Mouse (Mus musculus): Measurements from ENCODE around the gene Slc22a22. TPM values are rescaled to one million over a fixed set of nuclear protein-coding genes. Genes with fewer than 3 reads are reported as not detected.

Slc22a22 gene
- polyA plus RNA-seq, 1 experiment from 2014 or later, result not detected

DNA sequence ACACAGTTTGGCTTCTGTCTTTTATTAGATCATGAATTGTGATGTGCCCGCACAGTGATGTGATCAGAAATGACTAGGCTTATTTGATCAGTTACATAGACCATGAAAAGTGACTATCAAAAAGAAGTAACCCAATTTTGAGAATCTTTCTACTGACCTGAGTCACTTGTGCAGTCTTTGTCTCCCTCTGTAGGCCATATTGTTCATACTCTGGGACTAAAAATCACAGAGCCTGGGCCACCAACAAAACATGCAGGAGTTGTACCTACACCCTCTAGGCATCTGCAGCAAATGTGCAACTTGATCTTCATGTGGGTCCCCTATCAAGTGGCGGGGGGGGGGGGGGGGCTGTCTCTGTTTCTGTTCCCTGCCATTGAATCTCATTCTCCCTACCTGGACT, 68.9 kb downstream of the Slc22a22 start:
- Histone ChIP-seq H3K27ac (ENCODE audit: low read depth, low read length) (no peak overlapping the region), H3K4me3 (ENCODE audit: low read depth, low read length) (no peak overlapping the region), H3K9ac (ENCODE audit: low read length) (no peak overlapping the region), H3K9me3 (ENCODE audit: control insufficient read depth, low read length) (no peaks in the 10 kb centered on the region), H3K36me3 (ENCODE audit: control insufficient read depth, insufficient read depth, low read length) (no peaks in the 10 kb centered on the region), H3K4me1 (ENCODE audit: control insufficient read depth, insufficient read depth, low read length) (no peaks in the 10 kb centered on the region), H3K27me3 (ENCODE audit: control insufficient read depth, insufficient read depth, low read length) (no peaks in the 10 kb centered on the region), H3K4me2 (no peak overlapping the region)
- DNase-seq (ENCODE audit: low spot score, missing footprints) (no peak), ATAC-seq (ENCODE audit: low FRiP score) (no peak)
- WGBS, result 48% methylated on average over 2 of the region's 2 CpGs

DNA sequence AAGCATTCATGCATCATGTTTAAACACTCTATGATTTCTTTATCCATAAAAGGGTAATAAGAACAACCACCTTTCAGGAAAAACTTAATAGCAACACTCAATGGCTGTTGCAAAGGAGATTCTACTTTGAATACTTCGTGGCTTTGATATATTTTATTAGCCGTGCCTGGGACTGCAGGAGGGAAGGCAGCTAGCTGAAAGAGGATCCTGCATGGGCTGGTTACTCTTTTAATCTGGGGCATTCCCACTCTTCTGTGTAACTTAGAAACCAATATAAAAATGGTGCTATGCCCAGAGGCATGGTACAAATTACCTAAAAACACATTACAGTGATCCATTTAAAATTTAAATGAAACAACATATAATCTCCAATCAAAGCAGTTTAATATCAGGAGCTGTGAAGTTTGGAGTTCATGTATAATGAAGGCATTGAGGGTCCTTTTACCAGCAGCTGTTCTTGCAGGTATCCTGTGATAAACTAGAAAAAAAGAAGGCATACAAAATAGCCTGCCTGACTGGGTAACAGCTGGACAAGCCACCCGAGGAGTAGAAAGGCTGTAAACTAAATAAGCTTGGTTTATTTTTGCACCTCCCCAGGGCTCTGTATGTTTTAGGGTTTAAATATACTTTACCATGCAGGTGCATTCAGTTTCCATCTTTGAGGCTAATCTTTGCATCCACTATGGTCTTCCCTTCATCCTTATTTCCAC, 78.8 kb downstream of the Slc22a22 start:
- no peak for DNase-seq (ENCODE audit: low spot score, missing footprints)
- no peak overlapping the region for H3K27ac ChIP-seq (ENCODE audit: low read depth, low read length)
- H3K27me3 ChIP-seq (ENCODE audit: control insufficient read depth, insufficient read depth, low read length), result no peaks in the 10 kb centered on the region
- WGBS, result 60% methylated on average over 3 of the region's 3 CpGs
- no peak overlapping the region for H3K4me3 ChIP-seq (ENCODE audit: low read depth, low read length)
- H3K4me1 ChIP-seq (ENCODE audit: control insufficient read depth, insufficient read depth, low read length), result no peaks in the 10 kb centered on the region
- no peak for ATAC-seq (ENCODE audit: low FRiP score)
- no peaks in the 10 kb centered on the region for H3K36me3 ChIP-seq (ENCODE audit: control insufficient read depth, insufficient read depth, low read length)
- no peaks in the 10 kb centered on the region for H3K9me3 ChIP-seq (ENCODE audit: control insufficient read depth, low read length)
- H3K9ac ChIP-seq (ENCODE audit: low read length), result no peak overlapping the region
- no peak overlapping the region for H3K4me2 ChIP-seq

DNA sequence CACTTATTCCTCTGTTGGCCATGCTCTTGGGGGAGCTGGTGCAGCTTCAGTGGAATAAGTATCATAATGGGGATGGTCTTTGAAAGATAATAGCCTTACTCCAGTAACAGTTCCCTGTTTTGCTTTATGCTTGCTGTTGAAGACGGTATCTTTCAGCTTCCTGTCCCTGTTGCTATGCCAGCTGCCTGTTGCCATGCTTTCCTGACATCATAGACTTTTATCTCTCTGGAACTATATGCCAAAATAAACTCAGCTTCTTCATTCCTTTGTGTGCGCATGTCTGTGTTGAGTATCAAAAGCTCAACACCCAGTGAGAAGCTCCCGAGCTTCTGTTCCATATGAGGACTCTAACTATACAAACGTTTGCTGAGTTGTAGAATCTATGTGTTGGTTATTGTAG, 83.4 kb downstream of the Slc22a22 start:
- ATAC-seq (ENCODE audit: low FRiP score), result no peak
- no peaks in the 10 kb centered on the region for H3K4me1 ChIP-seq (ENCODE audit: control insufficient read depth, insufficient read depth, low read length)
- 85% methylated on average over 4 of the region's 4 CpGs for WGBS

DNA sequence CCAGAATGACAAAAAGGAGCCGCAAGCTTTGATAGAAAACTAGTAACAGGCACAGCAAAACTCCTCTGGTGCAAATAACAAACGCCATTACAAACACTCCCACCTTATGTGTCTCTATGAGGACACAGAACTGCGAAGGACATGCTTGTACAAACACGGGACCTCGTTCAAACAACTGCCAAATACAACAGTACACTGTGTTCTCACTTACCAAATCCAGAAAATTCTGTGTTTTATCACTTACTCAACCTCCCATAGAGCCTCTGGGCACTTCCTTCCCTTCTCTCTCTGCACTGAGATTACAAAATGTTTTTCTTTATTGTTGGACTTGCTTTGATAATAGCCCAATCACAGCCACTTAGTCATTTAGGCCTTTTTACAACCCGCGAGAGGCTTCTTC, 97.0 kb downstream of the Slc22a22 start:
- Histone ChIP-seq H3K36me3 (ENCODE audit: control insufficient read depth, insufficient read depth, low read length) (no peaks in the 10 kb centered on the region), H3K9me3 (ENCODE audit: control insufficient read depth, low read length) (no peaks in the 10 kb centered on the region), H3K4me1 (ENCODE audit: control insufficient read depth, insufficient read depth, low read length) (no peaks in the 10 kb centered on the region), H3K9ac (ENCODE audit: low read length) (no peak overlapping the region), H3K27me3 (ENCODE audit: control insufficient read depth, insufficient read depth, low read length) (no peaks in the 10 kb centered on the region), H3K4me3 (ENCODE audit: low read depth, low read length) (no peak overlapping the region), H3K4me2 (no peak overlapping the region), H3K27ac (ENCODE audit: low read depth, low read length) (no peak overlapping the region)
- 88% methylated on average over 7 of the region's 7 CpGs for WGBS
- ATAC-seq (ENCODE audit: low FRiP score) (no peak), DNase-seq (ENCODE audit: low spot score, missing footprints) (no peak)

More for the DNA sequence above, 83.4 kb downstream of the Slc22a22 start:
- H3K4me3 ChIP-seq (ENCODE audit: low read depth, low read length), result no peak overlapping the region
- no peaks in the 10 kb centered on the region for H3K36me3 ChIP-seq (ENCODE audit: control insufficient read depth, insufficient read depth, low read length)
- no peaks in the 10 kb centered on the region for H3K9me3 ChIP-seq (ENCODE audit: control insufficient read depth, low read length)
- no peak overlapping the region for H3K27ac ChIP-seq (ENCODE audit: low read depth, low read length)
- H3K27me3 ChIP-seq (ENCODE audit: control insufficient read depth, insufficient read depth, low read length), result no peaks in the 10 kb centered on the region
- H3K9ac ChIP-seq (ENCODE audit: low read length), result no peak overlapping the region
- H3K4me2 ChIP-seq, result no peak overlapping the region
- DNase-seq (ENCODE audit: low spot score, missing footprints), result no peak

DNA sequence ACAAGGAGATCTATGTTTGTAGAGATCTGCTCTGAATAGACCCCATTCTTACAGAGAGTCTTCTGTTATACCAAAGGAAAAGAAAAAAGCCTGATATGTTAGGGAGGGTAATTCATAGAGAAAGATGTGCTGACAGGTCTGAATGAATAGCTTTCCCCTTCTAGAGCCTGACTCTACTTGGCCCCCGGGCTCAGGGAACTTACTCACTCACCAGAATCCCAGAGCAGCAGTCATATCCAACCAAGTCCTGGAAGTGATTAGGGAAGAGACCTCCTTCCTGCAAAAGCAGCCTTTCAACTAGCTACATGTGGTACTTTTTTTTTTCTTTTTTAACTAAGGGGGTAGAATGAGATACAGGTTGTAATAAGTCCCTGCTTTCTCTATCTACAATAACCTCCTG, 111.0 kb downstream of the Slc22a22 start:
- H3K4me3 ChIP-seq (ENCODE audit: low read depth, low read length), result no peak overlapping the region
- H3K4me1 ChIP-seq (ENCODE audit: control insufficient read depth, insufficient read depth, low read length), result no peaks in the 10 kb centered on the region
- no peaks in the 10 kb centered on the region for H3K9me3 ChIP-seq (ENCODE audit: control insufficient read depth, low read length)
- H3K4me2 ChIP-seq, result no peak overlapping the region
- ATAC-seq (ENCODE audit: low FRiP score), result no peak
- DNase-seq (ENCODE audit: low spot score, missing footprints), result no peak
- no peak overlapping the region for H3K27ac ChIP-seq (ENCODE audit: low read depth, low read length)
- WGBS, result 68% methylated on average over 1 of the region's 1 CpGs
- H3K9ac ChIP-seq (ENCODE audit: low read length), result no peak overlapping the region
- H3K36me3 ChIP-seq (ENCODE audit: control insufficient read depth, insufficient read depth, low read length), result no peaks in the 10 kb centered on the region
- H3K27me3 ChIP-seq (ENCODE audit: control insufficient read depth, insufficient read depth, low read length), result no peaks in the 10 kb centered on the region

DNA sequence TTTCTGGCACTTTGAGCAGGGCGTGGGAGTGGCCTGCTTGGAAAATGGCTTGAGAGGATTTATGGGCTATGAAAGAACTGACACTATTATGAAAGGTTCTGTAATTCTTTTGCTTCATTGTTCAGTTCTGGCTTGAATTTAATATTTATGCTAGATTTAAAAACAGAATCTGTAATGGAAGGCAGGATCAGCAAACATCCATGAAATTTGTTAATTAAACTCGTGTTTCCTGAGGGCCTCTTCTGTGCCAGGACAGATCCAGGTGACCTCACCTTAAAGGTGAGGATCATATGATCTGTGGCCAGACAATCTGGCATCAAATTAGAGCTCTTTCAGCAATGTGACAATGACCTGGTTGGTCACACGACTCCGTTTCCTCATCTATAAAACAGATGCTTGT, 122.1 kb downstream of the Slc22a22 start:
- H3K9me3 ChIP-seq (ENCODE audit: control insufficient read depth, low read length), result no peaks in the 10 kb centered on the region
- H3K4me3 ChIP-seq (ENCODE audit: low read depth, low read length), result no peak overlapping the region
- no peaks in the 10 kb centered on the region for H3K4me1 ChIP-seq (ENCODE audit: control insufficient read depth, insufficient read depth, low read length)
- 93% methylated on average over 4 of the region's 4 CpGs for WGBS
- H3K9ac ChIP-seq (ENCODE audit: low read length), result no peak overlapping the region
- ATAC-seq (ENCODE audit: low FRiP score) (no peak), DNase-seq (ENCODE audit: low spot score, missing footprints) (no peak)
- H3K36me3 ChIP-seq (ENCODE audit: control insufficient read depth, insufficient read depth, low read length), result no peaks in the 10 kb centered on the region
- H3K27ac ChIP-seq (ENCODE audit: low read depth, low read length), result no peak overlapping the region
- no peak overlapping the region for H3K4me2 ChIP-seq
- no peaks in the 10 kb centered on the region for H3K27me3 ChIP-seq (ENCODE audit: control insufficient read depth, insufficient read depth, low read length)

DNA sequence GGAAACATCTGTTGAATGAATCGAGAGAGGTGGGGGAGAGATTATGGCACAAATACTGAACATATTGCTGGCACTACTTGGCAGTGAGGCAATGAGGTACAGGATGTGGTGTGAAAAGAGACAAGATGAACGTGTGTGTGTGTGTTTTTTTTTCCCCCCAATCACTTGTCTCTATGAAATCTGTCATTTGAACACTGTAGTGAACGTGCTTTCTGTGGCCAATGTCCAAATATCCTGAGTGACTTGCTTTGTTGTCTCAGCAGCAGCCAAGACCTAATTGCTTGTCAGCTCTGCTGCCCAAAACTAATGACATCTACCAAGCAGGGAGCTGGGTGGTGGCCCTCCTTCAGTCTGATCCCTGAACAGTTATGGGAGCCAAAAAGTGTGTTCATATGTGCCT, 136.9 kb downstream of the Slc22a22 start:
- no peak for ATAC-seq (ENCODE audit: low FRiP score)
- no peak overlapping the region for H3K4me2 ChIP-seq
- no peak overlapping the region for H3K27ac ChIP-seq (ENCODE audit: low read depth, low read length)
- H3K27me3 ChIP-seq (ENCODE audit: control insufficient read depth, insufficient read depth, low read length), result no peaks in the 10 kb centered on the region
- H3K9me3 ChIP-seq (ENCODE audit: control insufficient read depth, low read length), result no peaks in the 10 kb centered on the region
- no peaks in the 10 kb centered on the region for H3K4me1 ChIP-seq (ENCODE audit: control insufficient read depth, insufficient read depth, low read length)
- H3K9ac ChIP-seq (ENCODE audit: low read length), result no peak overlapping the region
- H3K4me3 ChIP-seq (ENCODE audit: low read depth, low read length), result no peak overlapping the region
- DNase-seq (ENCODE audit: low spot score, missing footprints), result no peak
- no peaks in the 10 kb centered on the region for H3K36me3 ChIP-seq (ENCODE audit: control insufficient read depth, insufficient read depth, low read length)
- WGBS, result 74% methylated on average over 3 of the region's 3 CpGs

DNA sequence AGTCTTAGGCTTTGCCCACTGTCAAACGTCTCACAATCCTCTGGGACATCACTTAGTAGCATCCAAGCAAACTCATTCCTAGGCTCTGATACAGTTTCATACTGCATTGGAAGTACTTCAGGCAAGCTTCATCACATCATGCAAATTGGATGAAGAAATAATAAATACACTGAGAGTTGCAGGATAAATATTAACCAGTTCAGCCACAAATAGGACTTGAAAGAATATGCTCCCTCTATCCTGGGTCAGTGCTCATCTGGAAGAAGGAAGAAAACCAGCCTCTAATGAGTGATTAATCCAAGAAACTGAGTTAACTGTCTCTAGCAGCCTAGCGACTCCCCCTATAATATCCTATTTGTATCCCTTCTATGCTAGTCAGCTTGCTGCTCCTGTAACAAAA, 146.1 kb downstream of the Slc22a22 start:
- H3K36me3 ChIP-seq (ENCODE audit: control insufficient read depth, insufficient read depth, low read length), result no peaks in the 10 kb centered on the region
- H3K27me3 ChIP-seq (ENCODE audit: control insufficient read depth, insufficient read depth, low read length), result no peaks in the 10 kb centered on the region
- H3K9me3 ChIP-seq (ENCODE audit: control insufficient read depth, low read length), result no peaks in the 10 kb centered on the region
- ATAC-seq (ENCODE audit: low FRiP score) (no peak), DNase-seq (ENCODE audit: low spot score, missing footprints) (no peak)
- H3K4me3 ChIP-seq (ENCODE audit: low read depth, low read length), result no peak overlapping the region
- no peak overlapping the region for H3K27ac ChIP-seq (ENCODE audit: low read depth, low read length)
- H3K4me2 ChIP-seq, result no peak overlapping the region
- no peaks in the 10 kb centered on the region for H3K4me1 ChIP-seq (ENCODE audit: control insufficient read depth, insufficient read depth, low read length)
- 86% methylated on average over 2 of the region's 2 CpGs for WGBS
- no peak overlapping the region for H3K9ac ChIP-seq (ENCODE audit: low read length)

DNA sequence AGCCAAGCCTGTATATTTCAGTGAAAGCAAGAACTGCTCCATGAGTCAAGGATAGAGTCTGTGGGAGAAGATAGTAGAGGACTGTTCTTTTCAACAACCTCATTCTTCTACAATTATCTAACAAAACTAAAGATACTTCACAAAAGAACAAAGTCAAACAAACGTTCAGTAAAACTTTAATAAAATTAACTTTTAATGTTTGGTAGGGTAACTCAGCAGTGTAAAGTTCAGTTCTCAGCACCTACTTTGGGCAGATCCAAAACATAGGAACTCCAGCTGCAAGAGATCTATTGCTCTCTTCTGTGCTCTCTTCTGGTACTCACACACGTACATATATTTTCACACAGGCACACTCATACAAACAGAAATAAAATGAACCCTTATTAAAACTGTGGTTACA, 159.4 kb downstream of the Slc22a22 start:
- ATAC-seq (ENCODE audit: low FRiP score) (no peak), DNase-seq (ENCODE audit: low spot score, missing footprints) (no peak)
- no peak overlapping the region for H3K4me2 ChIP-seq
- H3K4me3 ChIP-seq (ENCODE audit: low read depth, low read length), result no peak overlapping the region
- no peaks in the 10 kb centered on the region for H3K4me1 ChIP-seq (ENCODE audit: control insufficient read depth, insufficient read depth, low read length)
- no peaks in the 10 kb centered on the region for H3K27me3 ChIP-seq (ENCODE audit: control insufficient read depth, insufficient read depth, low read length)
- no peak overlapping the region for H3K9ac ChIP-seq (ENCODE audit: low read length)
- H3K27ac ChIP-seq (ENCODE audit: low read depth, low read length), result no peak overlapping the region
- no peaks in the 10 kb centered on the region; the same call in 1 of the 2 replicates for H3K9me3 ChIP-seq (ENCODE audit: control insufficient read depth, low read length)
- WGBS, result 85% methylated on average over 2 of the region's 2 CpGs
- H3K36me3 ChIP-seq (ENCODE audit: control insufficient read depth, insufficient read depth, low read length), result no peaks in the 10 kb centered on the region
